Mouse (Mus musculus) ES-E14 (cell line): ENCODE results near the gene Glp1r.

ENCODE experiments used
- MAFK ChIP-seq: IDR thresholded peaks from 2 replicates; pipeline ENCODE4 v1.6.1; 2014; ENCODE audit warnings: mild to moderate bottlenecking, low read depth, low read length, inconsistent platforms; ENCODE audit not compliant: insufficient read depth
- ZC3H11A ChIP-seq: IDR thresholded peaks from 2 replicates; pipeline ENCODE4 v1.6.1; 2012; ENCODE audit warnings: low read depth, mild to moderate bottlenecking, inconsistent platforms, low read length, borderline replicate concordance

GRCm38 (mm10) chr17:30910866-30911731 is 9.5 kb downstream of the Glp1r start:
- TF ChIP-seq MAFK (no peak), ZC3H11A (no peak)
